Mouse (Mus musculus): ENCODE measurements around the gene Manbal. TPM values are rescaled to one million over a fixed set of nuclear protein-coding genes. Genes with fewer than 3 reads are reported as not detected.

The Manbal gene
- polyA plus RNA-seq, 1 experiment from 2014 or later: 85.8 TPM

DNA sequence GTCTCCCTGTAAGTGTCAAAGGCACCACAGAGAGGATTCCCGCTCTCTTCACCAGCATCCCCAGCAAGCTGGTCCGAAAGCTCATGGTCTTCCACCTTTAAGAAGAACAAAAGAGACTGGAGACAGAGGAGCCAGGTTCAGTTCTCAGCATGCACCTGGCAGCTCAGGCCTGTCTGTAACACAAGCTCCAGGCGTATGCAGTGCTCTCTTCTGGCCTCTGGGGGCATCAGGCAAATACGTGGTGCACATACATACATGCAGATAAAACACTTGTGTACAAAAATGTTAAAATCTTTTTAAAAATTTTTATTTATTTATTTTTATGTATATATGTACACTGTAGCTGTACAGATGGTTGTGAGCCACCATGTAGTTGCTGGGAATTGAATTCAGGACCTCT, 31.1 kb downstream of the Manbal start:
- H3K9me3 ChIP-seq: peaks cover 7% of the 10 kb centered on the region
- H3K4me3 ChIP-seq: no peak overlapping the region
- WGBS: 98% methylated on average over 4 of the region's 4 CpGs
- H3K27ac ChIP-seq: no peak overlapping the region
- H3K36me3 ChIP-seq: peaks cover 44% of the 10 kb centered on the region
- H3K4me1 ChIP-seq (replicated peaks): peaks cover 25% of the 10 kb centered on the region
- no peaks in the 10 kb centered on the region for H3K27me3 ChIP-seq (ENCODE audit: insufficient read depth, poor library complexity, severe bottlenecking)
- DNase-seq (ENCODE audit: low spot score): no peak

DNA sequence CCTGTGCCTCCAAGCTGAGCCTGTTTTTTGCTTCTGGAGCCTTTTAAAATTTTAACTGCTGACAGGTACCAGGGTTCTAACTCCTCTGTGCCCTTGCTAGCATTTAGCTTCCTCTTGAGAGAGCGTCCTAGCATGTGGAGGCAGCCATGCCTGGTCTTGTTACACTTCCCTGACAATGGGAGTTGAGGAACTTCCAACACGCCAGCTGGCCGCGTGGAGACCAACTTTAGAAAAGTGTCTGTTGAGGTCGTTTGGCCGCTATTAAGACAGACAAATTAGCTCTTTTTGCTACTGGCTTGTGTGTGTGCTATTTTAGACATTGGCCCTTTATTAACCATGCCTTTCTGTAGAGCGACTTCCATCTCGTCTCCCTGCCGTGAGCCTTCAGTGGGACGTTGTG, 32.4 kb downstream of the Manbal start:
- H3K9me3 ChIP-seq: peaks cover 7% of the 10 kb centered on the region
- peaks cover 24% of the 10 kb centered on the region for H3K4me1 ChIP-seq (replicated peaks)
- 91% methylated on average over 10 of the region's 10 CpGs for WGBS
- H3K27ac ChIP-seq: no peak overlapping the region
- H3K27me3 ChIP-seq (ENCODE audit: insufficient read depth, poor library complexity, severe bottlenecking): no peaks in the 10 kb centered on the region
- H3K4me3 ChIP-seq: no peak overlapping the region
- no peak for DNase-seq (ENCODE audit: low spot score)
- H3K36me3 ChIP-seq: peaks cover 40% of the 10 kb centered on the region

DNA sequence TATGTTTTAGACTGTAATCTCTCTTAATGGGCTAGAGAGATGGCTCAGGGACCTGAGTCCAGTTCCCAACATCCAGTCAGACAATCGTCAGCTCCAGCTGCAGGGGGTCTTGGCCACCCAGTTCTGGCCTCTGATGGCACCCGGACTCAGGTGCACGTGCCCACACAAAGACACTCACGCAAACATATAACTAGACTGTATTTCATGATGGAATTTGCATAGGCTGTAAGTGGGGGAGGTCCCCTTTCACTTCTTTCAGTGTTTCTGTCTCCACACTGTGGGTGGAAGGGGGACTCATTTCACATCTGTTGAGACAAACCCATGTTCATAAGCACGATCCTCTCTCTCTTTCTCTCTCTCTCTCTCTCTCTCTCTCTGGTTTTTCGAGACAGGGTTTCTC, 33.1 kb downstream of the Manbal start:
- H3K27me3 ChIP-seq (ENCODE audit: insufficient read depth, poor library complexity, severe bottlenecking): no peaks in the 10 kb centered on the region
- no peak overlapping the region for H3K27ac ChIP-seq
- WGBS: 93% methylated on average over 6 of the region's 6 CpGs
- H3K4me1 ChIP-seq (replicated peaks): peaks cover 17% of the 10 kb centered on the region
- no peak for DNase-seq (ENCODE audit: low spot score)
- H3K36me3 ChIP-seq: peaks cover 33% of the 10 kb centered on the region
- H3K9me3 ChIP-seq: peaks cover 7% of the 10 kb centered on the region
- no peak overlapping the region for H3K4me3 ChIP-seq

DNA sequence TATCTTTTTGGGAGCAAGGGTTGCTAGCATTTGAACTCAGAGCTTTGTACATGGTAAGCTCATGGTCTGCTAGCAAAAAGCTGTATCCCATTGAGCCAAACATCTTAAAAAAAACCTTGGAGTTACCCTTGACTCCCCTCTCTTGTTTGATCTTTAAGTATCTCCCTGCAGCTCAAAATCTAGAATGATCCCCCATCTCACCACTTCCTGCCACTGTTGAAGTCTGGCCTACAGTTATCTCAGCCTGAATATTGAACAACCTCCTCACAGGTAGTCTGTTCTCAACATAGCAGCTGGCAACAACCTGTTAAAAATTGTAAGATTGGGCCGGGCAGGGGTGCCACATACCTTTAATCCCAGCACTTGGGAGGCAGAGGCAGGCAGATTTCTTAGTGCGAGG, 33.9 kb downstream of the Manbal start:
- WGBS: 94% methylated on average over 2 of the region's 2 CpGs

DNA sequence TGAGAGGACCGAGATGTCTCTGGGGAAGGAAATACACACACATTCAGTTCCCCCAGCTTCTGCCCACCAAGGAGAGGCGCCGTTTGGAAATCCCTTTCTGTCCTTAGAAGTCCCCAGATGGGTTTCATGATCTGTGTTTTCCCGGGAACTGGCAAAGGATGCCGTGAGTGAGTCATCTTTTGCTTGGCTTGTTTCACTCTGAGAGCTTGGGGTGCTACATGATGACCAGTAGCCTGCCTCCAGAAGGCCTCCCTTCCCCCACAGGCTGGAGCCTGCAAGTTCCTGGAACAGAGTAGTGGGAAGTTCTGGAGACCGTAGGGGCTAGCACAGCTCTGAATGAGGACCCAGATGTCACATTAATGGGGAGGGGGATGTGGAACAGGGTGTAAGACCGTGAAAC, 40.2 kb downstream of the Manbal start:
- Histone ChIP-seq H3K9me3 (no peaks in the 10 kb centered on the region), H3K4me1 (replicated peaks) (peaks cover 23% of the 10 kb centered on the region), H3K4me3 (no peak overlapping the region), H3K27ac (no peak overlapping the region), H3K36me3 (no peaks in the 10 kb centered on the region), H3K27me3 (ENCODE audit: insufficient read depth, poor library complexity, severe bottlenecking) (no peaks in the 10 kb centered on the region)
- 87% methylated on average over 7 of the region's 7 CpGs for WGBS
- DNase-seq (ENCODE audit: low spot score): no peak

More for the DNA sequence above, 33.9 kb downstream of the Manbal start:
- H3K36me3 ChIP-seq: peaks cover 26% of the 10 kb centered on the region
- H3K27me3 ChIP-seq (ENCODE audit: insufficient read depth, poor library complexity, severe bottlenecking): no peaks in the 10 kb centered on the region
- H3K4me3 ChIP-seq: no peak overlapping the region
- H3K9me3 ChIP-seq: peaks cover 7% of the 10 kb centered on the region
- peaks cover 9% of the 10 kb centered on the region for H3K4me1 ChIP-seq (replicated peaks)
- DNase-seq (ENCODE audit: low spot score): no peak
- H3K27ac ChIP-seq: no peak overlapping the region

DNA sequence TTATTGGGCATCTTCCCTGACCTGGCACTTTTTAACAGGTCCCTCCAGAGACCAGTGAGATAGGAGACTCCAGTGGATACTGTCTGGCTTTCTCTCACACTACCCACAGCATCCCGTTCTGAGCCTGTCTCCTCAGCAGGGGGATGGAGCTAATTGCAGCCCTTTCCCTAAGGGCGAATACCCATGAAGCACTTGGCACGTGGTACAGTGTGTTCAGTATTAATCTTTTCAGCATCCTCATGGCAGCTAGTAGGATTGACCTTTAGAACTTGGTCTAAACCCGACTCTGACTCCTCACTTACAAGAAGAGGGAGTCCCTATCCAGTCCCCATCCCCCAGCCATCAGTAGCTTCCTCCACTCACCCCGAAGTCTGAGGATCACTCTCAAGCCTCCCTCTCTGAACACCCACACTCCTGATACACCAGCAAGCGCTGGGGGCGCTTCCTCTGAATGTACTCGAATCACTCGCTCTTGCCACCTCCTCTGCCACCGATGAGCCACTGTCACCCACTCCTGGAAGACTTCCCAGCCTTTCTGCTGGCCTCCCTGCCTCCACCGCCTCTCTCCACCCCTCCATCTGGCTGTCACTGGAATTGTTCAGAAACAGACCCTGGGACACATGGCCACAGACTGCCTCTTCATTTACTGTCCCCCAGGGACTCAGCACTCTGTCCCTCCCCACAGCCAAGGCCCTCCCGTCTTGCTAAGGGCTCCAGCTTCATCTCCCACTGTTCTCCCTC, 42.6 kb downstream of the Manbal start:
- peak overlapping the region; percentile 50 for H3K27ac ChIP-seq
- H3K9me3 ChIP-seq: no peaks in the 10 kb centered on the region
- 71% methylated on average over 12 of the region's 12 CpGs for WGBS
- no peaks in the 10 kb centered on the region for H3K36me3 ChIP-seq
- no peak for DNase-seq (ENCODE audit: low spot score)
- no peak overlapping the region for H3K4me3 ChIP-seq
- H3K27me3 ChIP-seq (ENCODE audit: insufficient read depth, poor library complexity, severe bottlenecking): no peaks in the 10 kb centered on the region
- peaks cover 23% of the 10 kb centered on the region for H3K4me1 ChIP-seq (replicated peaks)

DNA sequence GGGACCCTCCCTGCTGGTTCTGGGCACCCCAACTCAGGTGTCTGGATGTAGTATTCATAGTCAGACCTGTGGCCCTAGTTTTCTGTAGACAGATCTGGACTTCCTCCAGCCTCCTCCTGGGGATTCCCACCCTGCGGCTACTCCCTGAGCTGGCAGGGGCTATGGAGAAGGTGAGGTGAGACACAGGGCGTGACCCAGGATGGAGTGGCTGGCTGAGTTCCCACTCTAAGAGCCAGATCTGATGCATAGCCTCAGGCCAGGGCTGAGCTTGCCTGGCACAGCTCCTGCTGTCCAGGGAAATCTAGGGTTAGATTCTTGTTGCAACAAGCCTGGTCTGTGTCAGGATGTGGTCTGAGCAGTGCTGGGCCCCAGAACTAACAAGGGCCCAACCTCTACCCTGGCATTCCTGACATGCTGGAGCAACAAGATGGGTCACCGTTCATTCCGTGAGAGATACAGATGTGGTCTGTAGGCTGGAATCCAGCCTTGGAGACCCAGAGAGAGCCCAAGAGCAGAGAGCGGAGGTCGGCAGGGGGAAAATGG, 43.8 kb downstream of the Manbal start:
- no peak for DNase-seq (ENCODE audit: low spot score)
- Histone ChIP-seq H3K27ac (no peak overlapping the region), H3K4me1 (replicated peaks) (peaks cover 23% of the 10 kb centered on the region), H3K36me3 (no peaks in the 10 kb centered on the region), H3K27me3 (ENCODE audit: insufficient read depth, poor library complexity, severe bottlenecking) (no peaks in the 10 kb centered on the region), H3K4me3 (no peak overlapping the region), H3K9me3 (no peaks in the 10 kb centered on the region)
- 87% methylated on average over 6 of the region's 6 CpGs for WGBS

DNA sequence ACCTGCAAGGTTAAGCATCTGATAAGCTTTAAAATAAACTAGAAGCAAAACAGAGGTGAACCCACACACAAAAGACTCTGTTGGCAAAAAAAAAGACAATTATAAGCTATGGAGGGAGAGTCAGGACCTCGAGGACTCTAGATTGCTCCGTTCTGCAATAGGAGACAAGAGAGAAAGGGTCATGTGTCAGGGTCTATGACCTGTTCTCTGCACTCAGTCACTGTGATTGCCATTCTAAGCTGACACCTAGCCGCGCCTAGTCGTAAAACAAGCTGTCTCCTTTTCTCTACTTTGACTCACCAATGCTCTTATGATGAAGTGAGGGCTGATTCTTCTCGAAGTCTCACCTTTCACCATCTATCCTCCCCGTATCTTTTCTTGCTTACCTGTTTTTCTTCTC, 45.1 kb downstream of the Manbal start:
- DNase-seq (ENCODE audit: low spot score): no peak
- Histone ChIP-seq H3K4me1 (replicated peaks) (peaks cover 32% of the 10 kb centered on the region), H3K27ac (no peak overlapping the region), H3K9me3 (no peaks in the 10 kb centered on the region), H3K4me3 (no peak overlapping the region), H3K27me3 (ENCODE audit: insufficient read depth, poor library complexity, severe bottlenecking) (peaks cover 7% of the 10 kb centered on the region; the same call in 1 of the 2 replicates), H3K36me3 (no peaks in the 10 kb centered on the region)
- WGBS: 78% methylated on average over 7 of the region's 7 CpGs

DNA sequence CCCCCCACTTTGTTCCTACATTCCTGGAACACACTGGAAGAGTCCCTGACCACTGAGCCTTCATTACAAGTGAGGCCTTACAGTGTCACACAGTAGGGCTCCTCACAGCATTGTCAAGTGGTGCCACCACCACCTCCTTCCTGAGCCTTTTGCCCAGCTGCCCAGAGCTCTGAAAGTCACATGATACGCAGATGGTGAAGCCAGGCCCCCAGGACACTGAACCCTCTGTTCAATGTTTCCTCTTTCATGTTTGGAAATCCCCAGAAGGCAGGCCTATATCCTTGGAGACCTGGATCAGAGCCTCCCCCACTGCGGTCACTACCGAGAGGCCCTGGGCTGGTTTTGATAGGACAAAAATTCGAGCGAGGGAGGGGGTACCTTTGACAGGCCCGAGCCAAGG, 49.8 kb downstream of the Manbal start:
- H3K27me3 ChIP-seq (ENCODE audit: insufficient read depth, poor library complexity, severe bottlenecking): peaks cover 25% of the 10 kb centered on the region; the same call in 1 of the 2 replicates
- no peak for DNase-seq (ENCODE audit: low spot score)
- H3K4me3 ChIP-seq: no peak overlapping the region
- WGBS: 61% methylated on average over 6 of the region's 6 CpGs
- H3K4me1 ChIP-seq (replicated peaks): peaks cover 43% of the 10 kb centered on the region
- no peaks in the 10 kb centered on the region for H3K9me3 ChIP-seq
- H3K36me3 ChIP-seq: no peaks in the 10 kb centered on the region
- peak overlapping the region; percentile 79 for H3K27ac ChIP-seq

DNA sequence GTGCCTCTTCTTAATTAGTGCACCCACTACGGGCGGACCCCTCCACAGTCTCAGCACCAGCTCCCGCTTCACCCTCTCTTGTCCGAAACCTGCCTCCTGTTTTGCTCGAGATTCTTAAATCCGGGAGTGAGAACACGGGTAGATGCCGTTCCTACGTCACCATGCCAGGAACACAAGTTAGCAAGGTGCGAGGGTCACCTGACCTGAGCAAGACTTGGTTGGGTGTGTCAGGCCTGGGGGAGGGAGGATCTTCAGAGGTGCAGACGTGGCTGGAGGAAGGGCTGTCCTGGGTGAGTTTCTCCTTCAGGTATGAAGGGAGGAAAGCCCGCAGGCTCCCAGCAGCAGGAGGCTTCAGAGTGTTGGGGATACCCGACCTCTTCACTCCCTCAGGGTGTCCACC, 50.8 kb downstream of the Manbal start, which contains the start of gene Src:
Src (plus strand) TSS at position 239 of the 400 bp plus-strand sequence.
- peaks cover 28% of the 10 kb centered on the region; the same call in 1 of the 2 replicates for H3K27me3 ChIP-seq (ENCODE audit: insufficient read depth, poor library complexity, severe bottlenecking)
- no peaks in the 10 kb centered on the region for H3K36me3 ChIP-seq
- peak; percentile 19 for DNase-seq (ENCODE audit: low spot score)
- H3K27ac ChIP-seq: peak within 1 kb of the TSS; percentile 79
- WGBS: 21% methylated on average over 13 of the region's 13 CpGs
- H3K9me3 ChIP-seq: no peaks in the 10 kb centered on the region
- 0 out of 2 replicates have a peak within 1 kb of the TSS, but pooled peaks have one; percentile 12 for H3K4me3 ChIP-seq
- H3K4me1 ChIP-seq (replicated peaks): peaks cover 53% of the 10 kb centered on the region

DNA sequence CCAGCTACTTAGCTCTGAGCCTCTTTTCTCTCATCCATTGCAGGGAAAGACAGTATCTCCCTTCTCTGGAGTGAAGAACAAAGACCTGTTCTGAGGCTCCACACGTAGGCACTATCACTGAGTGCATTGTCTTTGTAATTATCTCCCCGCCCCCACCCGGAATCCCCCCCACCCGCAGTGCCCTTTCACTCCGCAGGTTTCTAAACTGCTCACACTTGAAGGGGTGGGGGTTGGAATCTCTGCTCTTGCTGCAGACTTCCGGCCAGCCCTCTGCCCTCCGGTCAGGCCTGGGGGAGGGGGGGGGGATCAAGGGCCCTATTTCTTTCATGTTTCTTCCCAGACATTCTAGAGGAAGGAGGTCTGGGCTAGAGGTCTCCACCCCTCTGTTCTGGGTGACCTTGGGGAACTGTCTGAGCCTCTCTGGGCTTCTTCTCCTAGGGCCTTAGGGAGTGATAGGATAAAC, 51.2 kb downstream of the Manbal start:
- 0 out of 2 replicates have a peak overlapping the region, but pooled peaks have one; percentile 12 for H3K4me3 ChIP-seq
- H3K27me3 ChIP-seq (ENCODE audit: insufficient read depth, poor library complexity, severe bottlenecking): peaks cover 29% of the 10 kb centered on the region; the same call in 1 of the 2 replicates
- H3K36me3 ChIP-seq: no peaks in the 10 kb centered on the region
- H3K9me3 ChIP-seq: no peaks in the 10 kb centered on the region
- DNase-seq (ENCODE audit: low spot score): peak; percentile 74
- H3K4me1 ChIP-seq (replicated peaks): peaks cover 57% of the 10 kb centered on the region
- 2% methylated on average over 7 of the region's 7 CpGs for WGBS
- peak overlapping the region; percentile 79 for H3K27ac ChIP-seq

DNA sequence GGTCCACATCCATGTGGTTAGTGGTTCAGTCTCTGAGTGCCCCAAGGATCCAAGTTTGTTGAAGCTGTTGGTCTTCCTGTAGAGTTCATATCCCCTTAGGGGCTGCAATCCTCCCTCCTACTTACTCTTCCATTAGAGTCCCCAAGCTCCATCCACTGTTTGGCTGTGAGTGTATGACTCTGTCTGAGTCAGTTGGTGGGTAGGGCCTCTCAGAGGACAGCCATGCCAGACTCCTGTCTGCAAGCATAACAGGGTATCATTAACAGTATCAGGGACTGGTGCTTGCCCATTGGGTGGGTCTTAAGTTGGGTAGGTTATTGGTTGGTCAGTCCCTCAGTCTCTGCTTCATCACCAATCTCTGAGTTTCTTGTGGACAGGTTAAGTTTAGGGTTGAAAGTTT, 52.1 kb downstream of the Manbal start:
- Histone ChIP-seq H3K27ac (peak overlapping the region; percentile 79), H3K27me3 (ENCODE audit: insufficient read depth, poor library complexity, severe bottlenecking) (peaks cover 29% of the 10 kb centered on the region; the same call in 1 of the 2 replicates), H3K4me1 (replicated peaks) (peaks cover 66% of the 10 kb centered on the region), H3K4me3 (no peak overlapping the region), H3K9me3 (no peaks in the 10 kb centered on the region), H3K36me3 (no peaks in the 10 kb centered on the region)
- DNase-seq (ENCODE audit: low spot score): no peak

DNA sequence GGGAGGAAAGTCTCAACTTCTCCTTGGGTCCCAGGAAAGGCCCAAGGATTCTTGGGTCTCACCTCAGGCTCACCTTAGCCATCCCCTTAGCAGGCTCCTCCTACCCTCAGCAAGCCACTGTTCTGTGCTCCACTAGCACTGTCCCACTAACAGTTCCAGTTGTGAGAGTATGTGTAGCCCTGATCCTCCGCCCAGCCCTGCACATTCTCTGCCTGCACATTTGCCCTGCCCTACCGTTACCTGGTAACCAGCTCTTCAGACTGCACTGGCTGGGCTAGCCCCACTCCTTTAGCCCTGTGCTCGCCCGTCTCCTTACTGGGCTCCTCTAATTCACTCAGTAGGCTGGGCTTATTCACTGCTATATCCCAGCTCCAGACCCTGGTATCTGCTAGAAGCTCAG, 53.0 kb downstream of the Manbal start:
- H3K36me3 ChIP-seq: no peaks in the 10 kb centered on the region
- H3K27ac ChIP-seq: 0 out of 2 replicates have a peak overlapping the region, but pooled peaks have one; percentile 79
- H3K4me1 ChIP-seq (replicated peaks): peaks cover 75% of the 10 kb centered on the region
- DNase-seq (ENCODE audit: low spot score): no peak
- H3K9me3 ChIP-seq: no peaks in the 10 kb centered on the region
- no peak overlapping the region for H3K4me3 ChIP-seq
- H3K27me3 ChIP-seq (ENCODE audit: insufficient read depth, poor library complexity, severe bottlenecking): peaks cover 29% of the 10 kb centered on the region; the same call in 1 of the 2 replicates
- WGBS: 82% methylated on average over 4 of the region's 4 CpGs
